Mouse (Mus musculus) embryo, embryonic 11 days (tissue): ENCODE measurements at regions not wholly inside any gene's neighbourhood (a gene's known extent, or its start where the extent isn't known, plus 50 kb on each side); places are given as distances from the start of the nearest gene placed in this dataset.

Source experiments
- DNase-seq: peaks from one replicate; pipeline ENCODE4 v3.0.0-alpha.2; 2015

DNA sequence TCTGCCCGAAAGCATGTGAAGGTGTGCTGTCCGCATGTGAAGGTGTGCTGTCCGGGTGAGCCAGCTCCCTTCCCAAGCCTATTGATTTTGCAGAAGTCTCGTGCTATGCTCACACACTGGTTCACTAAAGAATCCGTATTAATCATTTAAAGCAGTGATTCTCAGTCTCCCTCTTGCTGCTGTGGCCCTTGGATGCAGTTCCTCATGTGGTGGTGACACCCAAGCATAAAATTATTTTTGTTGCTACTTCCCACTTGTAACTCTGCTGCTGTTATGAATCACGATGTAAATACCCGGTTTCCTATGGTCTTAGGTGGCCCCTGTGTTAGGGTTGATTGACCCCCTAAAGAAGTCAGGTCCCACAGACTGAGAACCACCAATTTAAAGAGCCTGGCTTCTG lies 55.7 kb upstream of the Emb start:
- DNase-seq: no peak

DNA sequence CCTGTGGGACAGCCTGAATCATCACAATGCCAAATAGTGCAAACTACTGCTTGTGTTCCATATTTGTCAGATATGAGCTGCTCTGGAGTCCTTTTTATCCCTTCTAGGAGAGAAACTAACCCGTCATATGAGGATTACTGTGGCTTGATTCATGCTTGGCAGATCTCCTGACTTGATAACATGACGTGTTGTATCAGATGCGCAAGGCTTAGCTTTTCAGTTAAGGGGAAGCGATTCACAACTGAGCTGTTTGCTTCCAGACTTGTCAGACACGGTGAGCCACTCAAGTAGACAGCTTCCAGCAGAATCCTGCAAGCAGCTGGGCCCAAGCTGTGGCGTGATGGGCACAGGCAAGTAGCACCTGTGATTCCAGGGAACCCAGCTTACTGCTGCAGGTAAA lies 64.5 kb upstream of the Emb start:
- no peak for DNase-seq

DNA sequence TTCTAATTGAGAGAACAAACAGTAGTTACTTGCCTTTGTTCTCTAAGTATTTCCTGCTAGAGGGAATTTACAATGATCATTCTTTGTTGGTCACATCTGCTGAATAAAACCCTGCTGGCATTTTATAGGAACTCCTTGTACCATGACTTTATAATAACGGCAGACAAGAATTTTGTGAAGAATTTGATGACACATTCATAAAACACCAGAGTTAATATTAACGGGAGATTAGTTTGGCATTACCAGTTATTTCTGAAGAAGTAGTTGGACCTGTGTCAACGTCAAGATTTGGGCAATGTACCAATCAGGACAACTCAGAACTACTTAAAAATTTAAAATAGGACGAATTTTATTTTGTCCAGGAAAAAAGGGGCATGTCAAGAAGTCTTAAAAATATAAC lies 65.1 kb upstream of the Emb start:
- no peak for DNase-seq

DNA sequence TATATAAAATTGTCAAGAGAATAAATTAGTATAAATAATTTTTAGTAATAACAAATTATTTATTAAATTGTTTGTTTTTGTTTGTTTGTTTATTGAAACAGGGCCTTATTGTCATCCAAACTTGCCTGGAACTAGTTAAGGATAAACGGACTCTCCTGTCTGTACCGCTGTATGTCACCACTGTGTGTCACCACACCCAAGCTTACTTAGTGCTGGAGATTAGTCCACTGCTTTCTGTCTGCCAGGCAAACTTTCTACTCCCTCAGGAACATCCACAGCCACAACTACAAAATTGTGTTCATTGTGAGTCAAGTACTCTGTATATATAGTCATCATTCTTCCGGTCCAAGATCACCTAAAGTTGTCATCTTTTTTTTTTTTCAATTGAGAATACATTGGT lies 74.0 kb upstream of the Emb start:
- no peak for DNase-seq

DNA sequence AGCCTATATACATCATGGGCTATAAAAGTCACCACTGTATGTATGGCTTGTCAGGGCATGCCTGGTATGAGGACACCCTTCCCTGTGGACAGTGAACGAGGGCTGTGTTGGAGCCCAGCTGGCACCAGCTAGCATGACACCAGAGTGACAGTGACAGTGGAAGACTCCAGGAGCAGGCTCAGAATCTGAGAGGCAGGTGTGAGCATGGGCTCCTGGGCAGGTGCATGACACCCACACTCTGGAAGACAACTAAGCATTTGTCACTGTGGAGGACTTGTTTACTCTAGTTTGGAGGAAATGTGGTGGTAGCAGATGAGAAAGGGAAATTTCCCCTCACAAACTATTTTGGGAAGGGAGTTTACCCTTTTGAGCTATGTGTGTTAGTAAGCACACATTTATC lies 76.2 kb upstream of the Emb start:
- DNase-seq: no peak

DNA sequence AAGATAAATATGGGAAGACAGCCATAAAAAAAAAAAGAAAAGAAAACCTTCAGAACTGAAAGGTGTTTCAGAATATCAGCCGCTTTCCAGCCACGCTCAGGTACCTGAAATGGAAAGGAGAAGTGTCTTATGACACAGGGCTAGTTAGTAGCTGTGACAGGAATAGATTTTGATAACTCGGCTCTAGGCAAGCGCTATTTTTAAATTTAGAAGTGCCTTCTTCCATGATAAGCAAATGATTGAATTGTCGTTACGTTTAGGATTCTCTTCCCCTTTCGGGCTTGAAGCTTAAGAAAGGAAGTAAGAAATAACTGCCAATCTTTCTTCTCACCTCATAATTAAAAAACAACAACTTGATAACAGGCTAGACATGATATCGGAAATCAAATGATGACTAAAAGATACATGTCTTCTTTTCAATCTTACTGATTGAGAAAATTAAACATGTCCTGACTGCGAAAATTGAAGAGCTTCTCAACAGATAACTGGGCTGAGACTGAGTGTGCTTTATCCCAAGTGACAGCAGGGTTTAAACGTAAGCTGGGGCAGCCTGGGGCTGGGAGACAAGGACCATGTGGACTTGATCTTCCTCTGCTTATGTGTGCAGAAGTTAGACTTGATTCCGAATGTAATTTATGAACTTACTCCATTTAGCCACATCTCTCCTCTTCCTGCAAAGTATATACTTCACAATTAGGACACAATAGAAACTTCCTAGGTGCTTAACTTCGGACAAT lies 80.4 kb upstream of the Emb start:
- no peak for DNase-seq

DNA sequence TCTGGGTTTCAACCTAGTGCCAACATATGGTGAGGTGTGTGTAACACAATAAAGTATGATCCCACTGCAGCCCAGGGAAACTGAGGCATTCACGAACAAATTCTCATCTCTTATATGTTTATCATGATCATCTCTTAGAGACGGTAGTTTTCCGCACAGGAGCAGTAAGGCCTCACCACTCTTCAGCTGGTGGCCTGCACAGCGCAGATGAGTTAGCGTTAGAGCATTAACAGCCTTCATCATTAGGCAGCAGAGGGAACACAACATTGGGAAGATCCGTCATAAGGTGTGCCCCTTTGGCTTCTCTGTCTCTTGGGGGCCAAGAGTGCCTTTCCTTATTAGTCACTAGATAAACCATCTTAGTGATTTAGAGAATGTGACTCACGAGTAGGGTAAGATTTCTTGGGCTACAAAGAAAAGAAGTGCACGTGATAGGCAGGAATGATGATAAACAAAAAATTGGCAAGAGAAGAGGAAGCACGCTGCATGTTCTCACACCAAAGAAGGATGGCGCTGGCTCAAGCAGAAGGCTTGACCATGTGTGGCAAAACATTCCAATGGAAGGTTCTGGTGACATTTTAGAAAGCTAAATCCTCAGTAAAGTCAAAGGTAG lies 81.1 kb upstream of the Emb start:
- DNase-seq: no peak

DNA sequence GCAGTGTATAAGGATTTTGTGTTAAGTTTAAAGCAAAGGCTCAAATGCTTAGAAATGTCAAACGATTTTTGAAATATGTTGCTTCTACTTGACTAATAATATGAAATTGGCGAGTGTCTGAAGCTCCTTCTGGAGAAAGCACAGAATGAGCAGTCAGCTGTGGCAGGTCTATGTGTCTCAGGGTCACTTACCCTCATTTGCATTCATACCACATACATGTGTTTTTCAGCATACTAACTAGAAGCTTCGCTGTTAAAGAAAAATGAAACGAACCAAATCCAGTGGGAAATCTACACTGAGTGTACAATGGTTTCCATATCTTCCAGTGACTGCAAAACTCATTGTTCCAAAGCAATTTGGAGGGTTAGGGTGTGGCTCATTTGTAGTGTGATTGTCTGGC lies 88.7 kb upstream of the Emb start:
- no peak for DNase-seq

DNA sequence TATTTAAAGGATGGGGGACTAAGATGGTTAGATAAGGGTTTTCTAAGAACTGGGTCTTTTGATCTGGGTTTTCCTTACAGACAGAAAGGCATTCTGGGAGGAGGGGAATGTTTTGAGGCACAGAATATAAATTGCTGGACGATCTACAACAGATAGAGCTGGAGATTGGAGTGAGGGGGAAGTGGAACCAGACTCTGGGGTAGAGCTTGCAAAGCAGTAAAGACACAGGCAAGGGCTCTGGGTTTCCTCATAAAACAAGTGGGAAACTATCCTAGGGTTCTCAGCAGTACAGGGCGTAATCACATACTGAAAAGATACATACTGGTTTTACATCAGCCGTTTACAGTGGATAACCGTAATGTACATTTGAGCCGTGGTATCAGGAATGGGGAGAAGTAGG lies 89.5 kb upstream of the Parp8 start:
- no peak for DNase-seq

DNA sequence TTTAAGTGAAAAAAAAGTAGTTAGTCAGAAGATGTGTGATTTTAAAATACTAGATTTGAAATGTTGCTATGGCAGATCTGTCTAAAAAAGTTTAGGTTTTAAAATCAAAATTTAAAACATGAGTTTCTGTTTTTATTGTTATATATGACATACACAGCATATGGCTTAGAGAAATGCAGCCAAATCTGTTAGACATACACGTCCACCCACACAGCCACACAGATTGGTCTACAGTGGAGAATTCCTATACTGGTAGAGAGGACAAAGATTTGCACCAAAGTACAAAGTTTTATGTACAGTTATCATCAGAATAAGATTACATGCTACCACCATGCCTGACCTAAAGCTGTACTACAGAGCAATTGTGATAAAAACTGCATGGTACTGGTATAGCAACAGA lies 87.1 kb upstream of the Parp8 start:
- no peak for DNase-seq

DNA sequence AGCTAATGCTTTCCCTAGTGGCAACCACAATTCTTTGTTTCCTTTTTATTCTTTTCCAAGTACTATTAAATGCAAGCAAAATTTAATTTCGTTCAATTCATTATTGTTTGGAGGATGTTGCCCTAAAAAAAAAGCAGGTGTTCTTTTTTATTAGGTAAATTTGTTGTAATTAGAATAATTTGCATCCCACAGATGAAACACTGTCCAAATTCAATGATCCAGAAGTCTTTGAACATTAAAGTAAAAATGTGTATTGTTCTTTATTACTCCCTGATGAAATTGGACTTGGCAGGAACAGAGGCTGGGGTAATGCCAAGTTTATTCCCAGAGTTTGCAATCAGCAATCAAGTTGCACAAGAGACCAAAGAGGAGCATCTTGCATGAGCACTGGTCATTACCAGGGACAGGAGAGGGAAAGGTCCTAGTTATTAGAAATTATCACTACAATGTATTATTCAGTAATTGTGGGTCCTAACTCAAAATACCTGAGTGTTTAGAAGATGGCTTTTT lies 79.9 kb upstream of the Parp8 start:
- DNase-seq: no peak

DNA sequence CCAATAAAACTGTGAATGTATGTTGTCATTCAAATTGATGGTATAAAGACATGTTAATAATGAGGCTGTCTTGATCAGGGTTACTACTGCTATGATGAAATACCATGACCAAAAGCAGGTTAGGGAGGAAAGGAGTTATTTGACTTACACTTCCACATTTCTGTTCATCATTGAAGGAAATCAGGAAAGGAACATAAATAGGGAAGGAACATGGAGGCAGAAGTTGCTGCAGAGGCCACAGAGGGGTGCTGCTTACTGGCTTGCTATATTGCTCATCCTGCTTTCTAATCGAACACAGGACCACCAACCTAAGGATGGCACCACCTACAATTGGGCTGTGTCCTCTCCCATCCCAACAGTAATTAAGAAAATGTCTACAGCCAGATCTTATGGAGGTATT lies 69.4 kb upstream of the Parp8 start:
- no peak for DNase-seq

DNA sequence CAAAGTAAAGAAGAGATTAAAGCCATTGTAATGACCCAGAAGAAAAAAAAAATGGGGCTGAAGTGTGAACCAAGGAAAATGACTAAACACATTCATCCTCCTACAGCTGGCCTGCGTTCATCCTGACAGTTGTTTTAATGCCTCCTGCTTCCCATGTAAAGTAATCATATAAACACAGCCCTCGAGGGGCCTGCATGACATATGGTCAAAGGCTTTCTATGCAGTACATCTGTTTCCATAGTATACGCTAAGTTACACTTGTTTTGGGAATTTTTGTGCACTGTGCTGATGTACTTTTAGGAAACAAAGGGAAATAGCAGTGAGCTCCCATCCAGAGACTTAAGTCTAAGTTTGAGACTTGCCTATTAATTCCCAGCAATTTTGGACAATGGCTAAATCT lies 63.3 kb upstream of the Parp8 start:
- DNase-seq: peak; percentile 2

DNA sequence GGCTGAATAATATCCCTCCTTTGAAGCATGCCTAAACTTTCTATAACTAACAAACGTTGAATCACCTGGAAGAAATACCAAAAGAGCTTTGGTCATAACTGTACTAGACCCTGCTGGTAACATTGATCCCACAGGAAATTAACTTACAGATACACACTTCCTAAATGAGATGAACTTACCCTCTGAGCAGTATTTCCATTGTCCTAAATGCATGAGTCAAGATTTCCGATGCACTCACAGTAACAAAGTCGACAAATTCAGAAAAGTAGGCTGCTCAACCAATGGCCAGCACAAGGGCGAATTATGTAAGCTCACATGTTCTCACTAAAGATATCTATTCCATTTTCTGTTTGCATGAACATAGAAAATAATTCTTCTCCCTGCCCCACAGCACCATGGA lies 57.4 kb upstream of the Parp8 start:
- no peak for DNase-seq

DNA sequence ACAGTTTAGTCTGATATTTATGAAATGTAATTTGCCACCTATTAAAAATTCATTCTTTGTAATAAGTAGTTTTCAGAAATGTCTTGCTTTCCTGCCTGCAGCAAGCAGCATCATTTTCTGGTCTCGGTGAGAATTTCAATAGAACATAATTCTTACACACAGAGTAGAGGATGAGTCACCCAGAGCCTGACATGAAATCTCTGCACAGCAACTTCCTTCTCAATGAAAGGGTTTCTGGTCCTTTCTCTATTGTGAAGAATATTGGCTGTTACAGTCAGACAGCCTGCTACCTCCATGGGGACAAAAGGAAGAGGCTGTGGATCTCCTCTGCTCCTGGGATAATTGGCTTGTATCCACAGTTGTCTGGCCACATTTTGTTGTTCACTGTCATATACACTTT lies 54.0 kb upstream of the Parp8 start:
- no peak for DNase-seq
